Mouse (Mus musculus): ENCODE data around the gene Spata21. TPM values are rescaled to one million over a fixed set of nuclear protein-coding genes. Genes with fewer than 3 reads are reported as not detected.
A peak's percentile ranks its signal among the peaks of the same experiment; 100 is the strongest.

Spata21 gene
- polyA plus RNA-seq, 1 experiment from 2014 or later, result not detected

- Histone ChIP-seq H3K4me2 (peak within 1 kb of the TSS; percentile 92), H3K36me3 (peaks cover 20% of the 10 kb centered on the region), H3K9ac (peak within 1 kb of the TSS; percentile 77), H3K9me3 (replicated peaks) (no peaks in the 10 kb centered on the region), H3K4me3 (peak within 1 kb of the TSS; percentile 65), H3K27ac (peak within 1 kb of the TSS; percentile 85), H3K4me1 (peaks cover 35% of the 10 kb centered on the region), H3K27me3 (replicated peaks) (no peaks in the 10 kb centered on the region)
- peak; percentile 90 for ATAC-seq
- under 1% methylated on average over 75 of the region's 77 CpGs for WGBS (ENCODE audit: insufficient replicate concordance)
Measured at GRCm38 (mm10) chr4:141060426-141061301, 27.5 kb upstream of the Spata21 start, which contains the start of gene Crocc. Gene Crocc, minus strand, starts transcription at chr4:141060550.

DNA sequence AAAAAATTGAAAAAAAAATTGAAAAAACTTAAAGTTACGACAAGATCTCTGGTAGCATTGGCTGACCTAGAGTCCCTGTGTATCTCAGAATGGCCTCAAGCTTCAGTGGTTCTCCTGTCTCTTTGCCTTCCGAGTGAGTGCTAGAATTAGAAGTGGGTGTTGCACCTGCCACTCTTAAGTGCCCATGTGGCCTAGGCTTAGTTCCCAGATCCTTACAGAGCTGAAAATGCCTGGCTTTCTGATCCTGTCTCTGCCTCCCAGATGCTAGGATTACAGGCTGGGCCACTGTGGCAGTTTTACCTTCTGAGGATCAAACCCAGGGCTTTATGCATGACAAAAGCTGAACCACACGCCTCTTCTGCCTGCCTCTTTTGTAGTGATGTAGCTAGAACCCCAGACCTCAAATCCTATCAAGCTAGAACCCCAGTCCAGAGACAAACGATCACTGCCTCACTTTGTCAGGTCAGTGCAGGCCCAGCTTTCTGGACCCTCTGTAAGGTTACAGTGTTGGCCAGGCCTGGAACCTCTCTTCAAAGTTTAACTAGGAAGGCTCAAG is 24.0 kb upstream of the Spata21 start:
- Histone ChIP-seq H3K9ac (no peak overlapping the region), H3K4me1 (peaks cover 51% of the 10 kb centered on the region), H3K9me3 (replicated peaks) (no peaks in the 10 kb centered on the region), H3K4me3 (no peak overlapping the region), H3K4me2 (no peak overlapping the region), H3K27ac (no peak overlapping the region), H3K27me3 (replicated peaks) (no peaks in the 10 kb centered on the region), H3K36me3 (peaks cover 47% of the 10 kb centered on the region)
- WGBS (ENCODE audit: insufficient replicate concordance), result 83% methylated on average over 4 of the region's 4 CpGs
- ATAC-seq, result no peak

DNA sequence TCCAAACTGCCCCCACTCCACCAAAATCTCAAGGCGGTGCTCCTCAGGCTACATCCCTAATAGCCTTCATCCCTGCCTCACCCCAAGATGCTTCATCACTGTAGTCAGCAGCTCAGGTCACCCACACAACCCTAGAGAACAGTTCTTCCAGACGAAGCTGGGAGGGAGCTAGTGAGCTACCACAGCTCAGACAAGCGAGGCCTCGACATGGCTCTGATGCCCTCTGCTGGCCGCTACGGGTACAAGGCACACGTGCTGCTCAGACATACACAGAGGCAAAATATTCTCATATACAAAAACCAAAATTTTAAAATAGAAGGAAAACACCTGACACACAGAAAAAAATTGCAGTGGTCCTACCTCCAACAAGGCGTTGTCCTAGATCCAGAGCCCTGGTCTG is 23.0 kb upstream of the Spata21 start:
- Histone ChIP-seq H3K4me2 (no peak overlapping the region), H3K36me3 (peaks cover 56% of the 10 kb centered on the region), H3K27ac (peak overlapping the region; percentile 4; the same call in 1 of the 2 replicates), H3K9me3 (replicated peaks) (no peaks in the 10 kb centered on the region), H3K9ac (no peak overlapping the region), H3K4me1 (peaks cover 52% of the 10 kb centered on the region), H3K27me3 (replicated peaks) (no peaks in the 10 kb centered on the region), H3K4me3 (no peak overlapping the region)
- peak; percentile 6; the same call in 1 of the 2 replicates for ATAC-seq
- WGBS (ENCODE audit: insufficient replicate concordance), result 8% methylated on average over 8 of the region's 8 CpGs

DNA sequence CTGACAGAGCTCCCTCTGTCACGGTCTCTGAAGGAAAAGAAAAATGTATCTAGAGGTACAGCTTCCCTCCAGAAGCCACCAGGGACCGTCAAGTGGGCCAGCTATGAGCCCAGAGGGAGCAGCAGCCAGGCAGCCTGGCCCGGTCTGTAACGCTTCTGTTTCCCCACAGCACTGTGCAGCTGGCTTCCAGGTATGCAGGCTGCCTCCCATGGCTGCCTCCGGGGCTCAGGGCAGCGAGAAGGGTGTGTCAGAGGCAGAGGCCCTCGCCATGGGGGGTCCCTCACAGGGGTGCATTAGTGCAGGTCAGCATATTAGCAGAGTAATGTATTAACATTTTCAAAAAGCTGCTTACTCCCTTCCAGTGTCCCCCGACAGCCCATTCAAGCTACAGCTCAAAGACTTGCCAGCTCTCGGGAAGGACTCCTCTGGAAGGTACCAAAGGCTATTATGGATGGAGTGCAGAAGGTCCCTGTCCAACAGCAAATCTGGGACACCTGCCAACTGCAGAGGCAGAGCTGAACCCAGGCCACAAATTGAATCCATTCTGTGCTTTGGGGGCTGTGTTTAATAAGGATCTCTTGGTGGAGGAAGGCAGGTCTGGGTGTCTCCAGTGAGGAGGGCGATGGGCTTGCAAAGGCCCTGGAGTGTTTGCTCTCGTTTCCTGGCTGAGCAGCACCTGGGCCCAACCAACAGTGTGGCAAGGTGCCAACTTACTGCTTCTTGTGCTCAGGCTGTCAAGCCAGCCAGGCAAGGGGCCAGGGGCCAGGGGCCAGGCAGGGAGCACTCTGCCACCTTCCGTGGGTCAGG is 21.2 kb upstream of the Spata21 start:
- no peak overlapping the region for H3K4me3 ChIP-seq
- no peak overlapping the region for H3K4me2 ChIP-seq
- H3K4me1 ChIP-seq, result peaks cover 45% of the 10 kb centered on the region
- WGBS (ENCODE audit: insufficient replicate concordance), result 84% methylated on average over 12 of the region's 12 CpGs
- peaks cover 74% of the 10 kb centered on the region for H3K36me3 ChIP-seq
- H3K9ac ChIP-seq, result no peak overlapping the region
- ATAC-seq, result no peak
- no peaks in the 10 kb centered on the region for H3K9me3 ChIP-seq (replicated peaks)
- no peaks in the 10 kb centered on the region for H3K27me3 ChIP-seq (replicated peaks)
- H3K27ac ChIP-seq, result peak overlapping the region; percentile 82

DNA sequence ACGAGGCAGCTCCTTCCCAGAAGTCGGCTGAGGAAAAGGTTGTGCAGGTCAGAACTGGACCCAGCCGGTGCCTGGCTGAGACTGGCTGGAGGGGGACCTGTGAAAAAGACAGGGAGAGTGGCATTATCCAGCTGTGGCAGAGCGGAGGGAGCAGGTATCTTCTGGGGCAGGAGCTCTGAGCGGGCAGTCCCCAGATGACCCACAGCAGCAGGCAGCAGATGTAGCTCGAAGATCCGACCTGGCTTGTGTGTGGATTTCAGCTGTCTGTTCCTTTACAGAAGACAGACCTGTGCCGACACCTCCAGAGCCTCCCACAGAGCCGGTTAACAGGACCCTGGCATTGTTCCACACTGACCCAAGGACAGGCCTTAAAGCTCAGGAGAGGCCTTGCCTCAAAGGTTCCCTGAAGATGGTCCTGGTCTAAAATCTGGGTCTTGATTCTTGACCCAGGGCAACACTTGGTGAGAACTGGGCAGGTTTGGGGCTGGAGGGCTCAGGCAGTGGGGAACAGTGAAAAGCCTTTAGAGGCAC is 20.6 kb upstream of the Spata21 start:
- Histone ChIP-seq H3K4me2 (no peak overlapping the region), H3K9me3 (replicated peaks) (no peaks in the 10 kb centered on the region), H3K27ac (peak overlapping the region; percentile 82), H3K4me3 (no peak overlapping the region), H3K36me3 (peaks cover 81% of the 10 kb centered on the region), H3K9ac (no peak overlapping the region), H3K4me1 (peaks cover 45% of the 10 kb centered on the region), H3K27me3 (replicated peaks) (no peaks in the 10 kb centered on the region)
- 87% methylated on average over 9 of the region's 9 CpGs for WGBS (ENCODE audit: insufficient replicate concordance)
- no peak for ATAC-seq

GRCm38 (mm10) chr4:141068655-141069054 is 19.5 kb upstream of the Spata21 start:
- Histone ChIP-seq H3K36me3 (peaks cover 92% of the 10 kb centered on the region), H3K4me2 (peak overlapping the region; percentile 51), H3K9ac (peak overlapping the region; percentile 47), H3K4me1 (peaks cover 55% of the 10 kb centered on the region), H3K4me3 (peak overlapping the region; percentile 5; the same call in 1 of the 2 replicates), H3K27ac (peak overlapping the region; percentile 82), H3K9me3 (replicated peaks) (no peaks in the 10 kb centered on the region), H3K27me3 (replicated peaks) (no peaks in the 10 kb centered on the region)
- WGBS (ENCODE audit: insufficient replicate concordance), result 22% methylated on average over 8 of the region's 8 CpGs
- ATAC-seq, result peak; percentile 86

DNA sequence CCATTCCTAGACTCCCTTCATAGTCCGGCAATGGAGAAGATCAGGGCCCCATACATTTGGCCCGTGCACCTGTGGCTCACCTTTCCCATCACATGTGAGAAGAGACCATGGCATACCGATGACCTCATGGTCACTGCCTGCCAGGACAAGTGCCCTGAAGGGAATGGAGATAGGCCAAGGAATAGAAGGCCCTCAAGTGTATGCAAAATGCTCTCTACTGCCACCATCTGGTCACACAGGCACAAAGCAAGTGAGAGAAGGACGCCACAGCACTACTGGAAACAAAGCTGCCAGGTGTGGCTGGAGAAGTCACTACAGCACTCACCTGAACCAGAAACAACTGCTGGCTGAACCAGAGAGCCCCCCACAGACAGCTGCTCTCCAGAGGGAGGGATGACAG is 18.4 kb upstream of the Spata21 start:
- no peak for ATAC-seq
- Histone ChIP-seq H3K4me1 (peaks cover 66% of the 10 kb centered on the region), H3K9ac (peak overlapping the region; percentile 20; the same call in 1 of the 2 replicates), H3K27me3 (replicated peaks) (no peaks in the 10 kb centered on the region), H3K9me3 (replicated peaks) (no peaks in the 10 kb centered on the region), H3K27ac (peak overlapping the region; percentile 82), H3K4me3 (no peak overlapping the region), H3K4me2 (peak overlapping the region; percentile 51), H3K36me3 (peaks cover 99% of the 10 kb centered on the region)
- 49% methylated on average over 4 of the region's 4 CpGs for WGBS (ENCODE audit: insufficient replicate concordance)

GRCm38 (mm10) chr4:141072502-141072901 is 15.6 kb upstream of the Spata21 start:
- peaks cover 90% of the 10 kb centered on the region for H3K36me3 ChIP-seq
- no peaks in the 10 kb centered on the region for H3K27me3 ChIP-seq (replicated peaks)
- ATAC-seq, result no peak
- H3K9ac ChIP-seq, result no peak overlapping the region
- 83% methylated on average over 11 of the region's 11 CpGs for WGBS (ENCODE audit: insufficient replicate concordance)
- H3K4me3 ChIP-seq, result no peak overlapping the region
- no peak overlapping the region for H3K4me2 ChIP-seq
- H3K27ac ChIP-seq, result peak overlapping the region; percentile 10; the same call in 1 of the 2 replicates
- H3K4me1 ChIP-seq, result peaks cover 86% of the 10 kb centered on the region
- H3K9me3 ChIP-seq (replicated peaks), result no peaks in the 10 kb centered on the region

- ATAC-seq, result no peak
- Histone ChIP-seq H3K27ac (peak overlapping the region; percentile 95), H3K9ac (peak overlapping the region; percentile 95), H3K4me2 (peak overlapping the region; percentile 90), H3K36me3 (peaks cover 78% of the 10 kb centered on the region), H3K9me3 (replicated peaks) (no peaks in the 10 kb centered on the region), H3K4me1 (peaks cover 79% of the 10 kb centered on the region), H3K4me3 (peak overlapping the region; percentile 38), H3K27me3 (replicated peaks) (no peaks in the 10 kb centered on the region)
- WGBS (ENCODE audit: insufficient replicate concordance), result 78% methylated on average over 9 of the region's 9 CpGs
Measured at GRCm38 (mm10) chr4:141073661-141074060, 14.5 kb upstream of the Spata21 start.

DNA sequence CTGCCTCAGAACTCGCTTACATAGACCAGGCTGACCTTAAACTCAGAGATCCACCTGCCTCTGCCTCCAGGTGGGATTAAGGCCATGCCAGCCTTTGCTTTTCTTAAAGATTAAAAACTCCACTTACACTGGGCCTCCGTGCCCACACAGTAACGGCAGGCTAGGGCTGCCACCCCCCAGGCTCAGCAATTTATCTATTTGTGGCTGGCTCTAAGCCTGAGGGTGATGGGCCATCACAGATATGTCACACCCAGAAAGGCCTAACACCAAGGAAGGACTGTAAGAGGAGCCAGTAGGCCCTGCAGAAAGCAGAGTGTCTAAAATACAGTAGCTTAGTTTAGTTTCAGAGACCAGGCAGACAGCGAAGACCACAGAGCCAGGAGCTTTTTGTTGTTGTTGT is 14.0 kb upstream of the Spata21 start:
- WGBS (ENCODE audit: insufficient replicate concordance), result 45% methylated on average over 4 of the region's 4 CpGs
- peaks cover 76% of the 10 kb centered on the region for H3K4me1 ChIP-seq
- H3K27ac ChIP-seq, result peak overlapping the region; percentile 95
- no peaks in the 10 kb centered on the region for H3K27me3 ChIP-seq (replicated peaks)
- ATAC-seq, result peak; percentile 69
- no peaks in the 10 kb centered on the region for H3K9me3 ChIP-seq (replicated peaks)
- H3K4me2 ChIP-seq, result peak overlapping the region; percentile 90
- peaks cover 74% of the 10 kb centered on the region for H3K36me3 ChIP-seq
- H3K4me3 ChIP-seq, result peak overlapping the region; percentile 38
- peak overlapping the region; percentile 95 for H3K9ac ChIP-seq

- H3K4me3 ChIP-seq, result peak overlapping the region; percentile 98
- peak overlapping the region; percentile 95 for H3K27ac ChIP-seq
- H3K9ac ChIP-seq, result peak overlapping the region; percentile 95
- peak overlapping the region; percentile 90 for H3K4me2 ChIP-seq
- H3K36me3 ChIP-seq, result peaks cover 46% of the 10 kb centered on the region
- H3K4me1 ChIP-seq, result peaks cover 62% of the 10 kb centered on the region
- peak; percentile 83 for ATAC-seq
- no peaks in the 10 kb centered on the region for H3K9me3 ChIP-seq (replicated peaks)
- no peaks in the 10 kb centered on the region for H3K27me3 ChIP-seq (replicated peaks)
- 20% methylated on average over 17 of the region's 17 CpGs for WGBS (ENCODE audit: insufficient replicate concordance)
Measured at GRCm38 (mm10) chr4:141076761-141077506, 11.2 kb upstream of the Spata21 start.
